Mouse (Mus musculus) embryo, embryonic 11.5 days (tissue): Measurements from ENCODE around the gene Olfr1459.

Experiments used
- DNase-seq: peaks from one replicate; pipeline ENCODE4 v3.0.0-alpha.2; 2012; ENCODE audit warnings: low read depth, low spot score

The Olfr1459 gene

DNA sequence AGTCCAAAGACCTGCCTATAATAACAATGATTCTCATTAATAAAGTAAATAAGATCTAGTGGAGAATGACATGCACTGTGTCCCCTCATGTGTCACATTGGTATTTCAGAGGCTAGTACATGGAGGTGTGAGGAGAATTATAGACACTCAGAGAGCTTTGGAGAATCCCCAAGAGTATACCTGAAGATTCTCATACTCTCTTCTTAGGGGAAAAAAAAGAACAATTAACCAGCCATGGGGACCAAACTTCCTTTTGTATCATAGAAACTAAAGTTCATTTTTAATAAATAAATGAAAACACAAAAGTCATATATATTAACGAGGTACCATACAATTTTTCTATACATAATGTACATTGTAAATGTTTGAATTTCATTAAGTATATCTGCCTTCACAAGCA, at the start of gene Olfr1459:
Gene Olfr1459, minus strand, starts transcription at position 101 of the 400 bp plus-strand sequence.
- DNase-seq = no peak

DNA sequence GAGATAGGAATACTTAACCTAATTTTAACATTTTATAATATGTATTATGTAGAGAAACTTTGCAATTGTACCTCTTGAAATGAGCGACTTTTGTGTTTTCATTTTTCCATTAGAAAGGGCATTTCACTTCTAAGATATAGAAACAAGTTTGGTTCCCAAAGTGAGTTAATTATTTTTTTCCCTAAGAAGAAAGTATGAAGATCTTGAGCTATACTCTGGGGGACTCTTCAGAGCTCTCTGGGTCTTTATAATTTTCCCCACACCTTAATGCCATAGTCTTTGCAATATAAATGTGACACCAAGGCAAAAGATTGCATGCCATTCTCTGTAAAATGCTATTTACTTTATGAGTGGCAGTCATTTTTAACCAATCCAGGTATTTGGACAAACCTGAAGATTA, 36.1 kb upstream of the Olfr1459 start, which contains the start of gene Olfr1462:
Gene Olfr1462, plus strand, starts transcription at position 301 of the 400 bp plus-strand sequence.
- no peak for DNase-seq

DNA sequence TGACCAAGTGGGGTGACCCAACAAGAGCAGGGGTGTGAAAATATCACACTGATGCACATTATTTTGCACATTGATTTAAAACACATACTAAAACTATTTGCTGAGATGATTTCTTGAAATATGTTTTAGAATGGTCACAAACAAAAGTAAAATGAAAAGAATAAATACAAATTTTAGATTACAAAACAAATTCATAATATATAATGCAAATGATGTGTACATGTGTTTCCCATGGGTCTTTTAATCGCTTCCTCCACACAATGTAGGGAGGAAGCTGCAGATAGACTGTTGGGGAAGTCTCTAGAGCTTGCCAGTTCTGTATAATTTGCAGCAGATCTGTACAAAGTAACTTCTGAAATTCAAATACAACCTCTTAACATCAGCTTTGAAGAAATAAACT, 13.4 kb upstream of the Olfr1459 start, which contains the start of gene Olfr1461:
Gene Olfr1461, plus strand, starts transcription at position 301 of the 400 bp plus-strand sequence.
- DNase-seq = no peak

DNA sequence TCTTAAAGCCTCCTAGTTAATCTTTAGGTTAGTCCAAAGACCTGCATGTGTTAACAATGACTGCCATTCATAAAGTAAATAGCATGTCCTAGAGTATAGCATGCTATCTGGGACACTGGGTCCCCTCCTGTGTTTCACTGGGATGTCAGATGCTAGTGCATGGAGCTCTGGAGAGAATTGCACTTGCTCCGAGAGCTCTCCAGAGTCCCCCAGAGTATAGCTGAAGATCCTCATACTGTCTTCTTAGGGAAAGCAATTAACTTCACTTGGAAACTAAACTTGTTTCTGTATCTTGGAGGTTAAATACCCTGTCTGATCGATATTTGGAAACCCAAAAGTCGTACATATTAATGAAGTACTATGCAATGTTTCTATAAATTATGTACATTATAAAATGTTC, 42.7 kb downstream of the Olfr1459 start, which contains the start of gene Olfr1458:
Gene Olfr1458, minus strand, starts transcription at position 101 of the 400 bp plus-strand sequence.
- DNase-seq = no peak

DNA sequence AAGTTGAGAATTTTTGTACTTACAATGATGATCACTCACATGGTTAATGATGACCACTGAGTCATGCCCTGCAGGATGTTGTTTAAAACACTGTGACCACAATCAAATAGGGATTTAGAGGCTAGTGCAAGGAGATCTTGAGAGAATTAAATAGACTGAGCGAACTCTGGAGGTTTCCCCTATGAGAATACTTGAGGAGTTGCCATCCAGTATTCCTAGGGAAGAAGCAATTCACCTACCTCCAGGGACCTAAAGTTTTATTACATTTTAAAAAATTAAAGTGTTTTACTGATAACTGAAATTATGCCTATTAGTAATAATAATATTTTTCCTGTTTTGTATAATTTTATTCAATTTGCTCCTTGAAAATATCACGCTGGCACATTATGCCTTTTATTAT, 51.6 kb downstream of the Olfr1459 start, which contains the start of gene Olfr1457:
Gene Olfr1457, minus strand, starts transcription at position 101 of the 400 bp plus-strand sequence.
- DNase-seq = no peak

DNA sequence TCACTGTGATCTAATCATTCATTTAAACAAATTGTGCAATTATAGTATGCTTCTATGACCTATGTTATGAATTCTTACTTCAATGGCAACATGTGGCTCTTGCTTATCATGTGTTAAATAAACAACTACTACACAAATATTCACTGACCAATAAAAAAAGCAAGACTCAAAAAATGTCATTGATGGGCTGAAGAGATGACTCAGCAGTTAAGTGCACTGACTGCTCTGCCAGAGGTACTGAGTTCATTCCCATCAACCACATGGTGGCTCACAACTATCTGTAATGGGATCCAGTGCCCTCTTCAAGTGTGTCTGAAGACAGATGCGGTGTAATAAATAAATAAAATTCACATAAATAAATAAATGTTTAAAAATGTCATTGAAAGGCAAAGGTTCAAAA, 55.4 kb downstream of the Olfr1459 start:
- DNase-seq = no peak
